Mouse (Mus musculus) regulatory T cell (primary cell): Measurements from ENCODE around the gene Nploc4.

ENCODE experiments used
- in situ Hi-C: fragments of 300-600 bp; cut with MboI, MseI; formaldehyde crosslinking; loops from one replicate; pipeline ENCODE4 v1.15.1; 2025; ENCODE audit warnings: high pct_unique_total_duplicates

Nploc4 gene

GRCm38 (mm10) chr11:120378611-120379540, 58.6 kb downstream of the Nploc4 start, which contains the start of gene Faap100:
Gene Faap100 (minus strand): TSS chr11:120378764.
- in situ Hi-C loops, result no loop called here

- in situ Hi-C loops, result no loop called here
Measured at GRCm38 (mm10) chr11:120378031-120378610, 59.4 kb downstream of the Nploc4 start.

- in situ Hi-C loops, result no loop called here
Measured at GRCm38 (mm10) chr11:120377337-120377736, 60.2 kb downstream of the Nploc4 start.

- in situ Hi-C loops, result no loop called here
Measured at GRCm38 (mm10) chr11:120376302-120377160, 61.0 kb downstream of the Nploc4 start.

- in situ Hi-C loops, result no loop called here
Measured at GRCm38 (mm10) chr11:120375324-120375723, 62.2 kb downstream of the Nploc4 start.

GRCm38 (mm10) chr11:120373820-120374586, 63.5 kb downstream of the Nploc4 start:
- in situ Hi-C loops, result no loop called here

GRCm38 (mm10) chr11:120373025-120373424, 64.5 kb downstream of the Nploc4 start:
- in situ Hi-C loops, result no loop called here

- in situ Hi-C loops, result no loop called here
Measured at GRCm38 (mm10) chr11:120369656-120370055, 67.9 kb downstream of the Nploc4 start.

- in situ Hi-C loops, result no loop called here
Measured at GRCm38 (mm10) chr11:120366443-120367027, 71.0 kb downstream of the Nploc4 start.

- in situ Hi-C loops, result no loop called here
Measured at GRCm38 (mm10) chr11:120362891-120363290, 74.6 kb downstream of the Nploc4 start.

- in situ Hi-C loops, result no loop called here
Measured at GRCm38 (mm10) chr11:120361295-120361694, 76.2 kb downstream of the Nploc4 start, which contains the start of gene Fscn2. Gene Fscn2 (plus strand): TSS chr11:120361534.

GRCm38 (mm10) chr11:120360755-120361154, 76.8 kb downstream of the Nploc4 start:
- in situ Hi-C loops, result no loop called here

- in situ Hi-C loops, result no loop called here
Measured at GRCm38 (mm10) chr11:120360062-120360461, 77.4 kb downstream of the Nploc4 start.

GRCm38 (mm10) chr11:120359391-120359790, 78.1 kb downstream of the Nploc4 start:
- in situ Hi-C loops, result no loop called here

- in situ Hi-C loops, result no loop called here
Measured at GRCm38 (mm10) chr11:120357791-120358401, 79.6 kb downstream of the Nploc4 start.

GRCm38 (mm10) chr11:120356900-120357299, 80.6 kb downstream of the Nploc4 start:
- in situ Hi-C loops, result no loop called here

- in situ Hi-C loops, result no loop called here
Measured at GRCm38 (mm10) chr11:120356319-120356840, 81.1 kb downstream of the Nploc4 start.

GRCm38 (mm10) chr11:120355277-120356039, 82.0 kb downstream of the Nploc4 start:
- in situ Hi-C loops, result no loop called here
